Comparison of ENCODE assay signal across 8 mouse cellular contexts in the genomic region with DNA sequence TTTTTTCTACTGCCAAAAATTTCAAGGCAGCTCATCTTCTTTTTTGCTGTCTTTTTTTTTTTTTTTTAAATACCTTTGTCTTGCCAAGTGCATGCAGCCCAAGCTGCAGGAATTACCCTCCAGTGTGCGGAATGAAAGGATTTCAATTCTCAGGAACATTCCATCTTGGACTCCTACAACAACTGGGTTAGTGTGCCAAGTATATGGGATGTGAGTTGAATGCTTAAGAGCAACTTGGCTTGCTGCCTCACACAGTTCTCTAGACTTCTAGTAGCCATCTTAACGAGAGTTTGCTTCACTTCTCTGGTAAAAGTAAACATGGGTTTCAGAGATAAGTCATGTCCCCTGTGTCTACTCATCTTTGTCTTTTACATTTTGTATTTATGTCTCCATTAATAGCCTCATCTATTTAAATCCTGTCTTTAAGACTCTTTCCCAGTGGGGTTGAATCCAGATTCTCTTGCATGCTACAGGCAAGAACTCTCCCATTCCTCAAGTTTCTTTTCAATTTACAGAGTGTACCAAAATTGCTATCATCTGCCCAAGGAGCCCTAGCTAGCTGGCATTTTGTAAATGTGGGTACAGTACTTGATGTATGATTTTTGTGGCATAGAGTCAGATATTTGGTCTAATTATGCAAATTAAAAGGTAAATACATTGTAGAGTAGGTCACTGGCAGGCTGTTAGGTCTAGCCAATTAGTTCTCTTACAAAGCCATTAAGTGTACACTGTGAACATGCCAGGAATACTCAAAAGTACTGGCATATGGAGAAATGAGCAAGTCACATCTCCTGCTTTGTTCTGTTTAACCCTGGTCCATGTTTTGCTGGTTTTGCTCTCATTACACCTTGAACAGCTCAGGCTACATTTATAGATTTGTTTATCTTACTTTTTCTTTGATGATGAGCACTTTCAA. TPM values are rescaled to one million over a fixed set of nuclear protein-coding genes. Genes with fewer than 3 reads are reported as not detected.
A peak's percentile ranks its signal among the peaks of the same experiment; 100 is the strongest.
DNase-seq lines count a peak whose midpoint lies in the region; TF ChIP-seq lines count a peak whose summit lies in the region.

No protein-coding gene starts in this region.

- peak; percentile 95 for DNase-seq in brain, embryonic 14.5 days (ENCODE audit: low read depth)
- DNase-seq in cerebellum, adult 9-11 months, result peak; percentile 11
- DNase-seq in layer of hippocampus, adult 18-20 months (ENCODE audit: low spot score in 2 of 2), result peak; percentile 3 to 60
- peak; percentile 30 for DNase-seq in lung, postnatal 14 days
- DNase-seq in kidney, postnatal 36 days, result no peak
- no peak for DNase-seq in thymus, postnatal 4 days
- no peak for DNase-seq in heart, adult 8-10 months (ENCODE audit: low spot score)
- no peak for DNase-seq in heart, postnatal 4 days

- no peak for TF ChIP-seq POLR2A in brain, embryonic 14.5 days (IDR thresholded peaks at IDR 0.05; ENCODE audit: borderline replicate concordance, extremely low read depth, insufficient read depth, insufficient read length, poor library complexity, severe bottlenecking)

- TF ChIP-seq CTCF in brain, embryonic 14.5 days (IDR thresholded peaks at IDR 0.05; ENCODE audit: borderline replicate concordance, extremely low read depth, insufficient read depth, insufficient read length), result no peak

RNA-seq across cellular contexts. Expression of a gene that starts 35.4 kb away (rescaled TPM):
- polyA plus RNA-seq in brain, embryonic 14.5 days (2012; rRNA removed), result 12.9 and 17.5 TPM in 2 replicates
- 10 to 100 TPM; 17.7 to 18.2 TPM for total RNA-seq in layer of hippocampus, adult 18-20 months (2021)
- 10 to 100 TPM in 3 of 4 experiments, 1 to 10 TPM in 1; 8.2 to 11.1 (median 10.4) TPM for total RNA-seq in heart, adult 8-10 months (2022)
- total RNA-seq in heart, postnatal 4 days (2021), result 10 to 100 TPM; 13.0 to 15.0 TPM

Comparison
In these comparisons a context has a peak if more than half of its experiments do, and no peak if none do; other contexts are left out.
1. DNase-seq: peak in brain, embryonic 14.5 days (single experiment), cerebellum, adult 9-11 months (single experiment), layer of hippocampus, adult 18-20 months (2 of 2) and lung, postnatal 14 days (single experiment); none in kidney, postnatal 36 days (0 of 2), thymus, postnatal 4 days (single experiment), heart, adult 8-10 months (single experiment) and heart, postnatal 4 days (single experiment).